Mouse (Mus musculus): ENCODE measurements around the gene Ankrd11. TPM values are rescaled to one million over a fixed set of nuclear protein-coding genes. Genes with fewer than 3 reads are reported as not detected.
A peak's percentile ranks its signal among the peaks of the same experiment; 100 is the strongest.

Gene Ankrd11
- polyA plus RNA-seq, 1 experiment from 2014 or later = 108 TPM

- Histone ChIP-seq H3K4me3 (replicated peaks) (no peak overlapping the region), H3K9me3 (no peaks in the 10 kb centered on the region), H3K27me3 (no peaks in the 10 kb centered on the region), H3K27ac (peak overlapping the region; percentile 13; the same call in 1 of the 2 replicates), H3K9ac (replicated peaks) (no peak overlapping the region), H3K36me3 (0 out of 2 replicates have a peak, but pooled peaks cover 2% of the 10 kb centered on the region), H3K4me2 (no peak overlapping the region), H3K4me1 (replicated peaks) (peaks cover 36% of the 10 kb centered on the region)
- WGBS = 67% methylated on average over 3 of the region's 3 CpGs
- no peak for ATAC-seq (ENCODE audit: insufficient number of reproducible peaks, insufficient read depth, low FRiP score, low TSS enrichment, low read depth)
Measured at GRCm38 (mm10) chr8:123005328-123005727, 36.7 kb downstream of the Ankrd11 start.

DNA sequence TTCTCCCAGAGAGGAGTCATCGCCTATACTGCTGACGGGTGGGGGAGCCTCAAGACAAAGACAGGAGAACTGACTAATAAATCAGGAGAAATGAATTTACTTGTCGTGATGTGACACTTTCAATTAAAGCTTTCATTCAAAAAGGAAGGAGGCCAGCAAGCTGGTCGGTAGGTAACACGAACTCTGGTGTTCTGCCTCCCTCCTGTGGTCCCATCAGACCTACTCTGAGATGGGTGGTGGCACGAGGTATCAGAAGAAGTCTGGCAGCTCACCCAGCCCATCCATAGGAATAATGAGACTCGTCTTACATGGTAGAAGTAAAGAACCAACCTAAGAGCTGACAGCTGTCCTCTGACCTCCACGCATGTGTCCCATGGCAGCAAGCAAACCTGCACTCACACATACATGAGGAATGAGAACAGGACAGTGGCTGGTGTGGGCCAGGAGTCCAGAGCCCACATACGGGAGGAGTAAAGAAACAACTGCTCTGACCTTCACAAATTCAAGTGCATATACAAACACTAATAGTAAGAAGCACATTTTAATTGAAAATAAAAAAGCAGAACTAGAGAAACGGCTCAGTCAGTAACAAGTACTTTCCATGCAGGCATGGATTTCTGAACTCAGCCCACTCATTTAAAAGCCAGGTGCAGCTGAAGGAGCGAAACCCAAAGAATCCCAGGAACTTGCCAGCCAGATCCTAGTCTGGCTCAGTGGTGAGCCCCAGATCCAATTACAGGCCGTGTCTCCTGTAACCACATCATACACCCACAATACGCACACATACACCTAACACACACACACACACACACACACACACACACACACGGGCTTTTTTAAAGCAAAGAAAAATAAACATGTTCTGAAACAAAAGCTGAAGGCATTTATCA is 37.8 kb downstream of the Ankrd11 start:
- 61% methylated on average over 14 of the region's 14 CpGs for WGBS

DNA sequence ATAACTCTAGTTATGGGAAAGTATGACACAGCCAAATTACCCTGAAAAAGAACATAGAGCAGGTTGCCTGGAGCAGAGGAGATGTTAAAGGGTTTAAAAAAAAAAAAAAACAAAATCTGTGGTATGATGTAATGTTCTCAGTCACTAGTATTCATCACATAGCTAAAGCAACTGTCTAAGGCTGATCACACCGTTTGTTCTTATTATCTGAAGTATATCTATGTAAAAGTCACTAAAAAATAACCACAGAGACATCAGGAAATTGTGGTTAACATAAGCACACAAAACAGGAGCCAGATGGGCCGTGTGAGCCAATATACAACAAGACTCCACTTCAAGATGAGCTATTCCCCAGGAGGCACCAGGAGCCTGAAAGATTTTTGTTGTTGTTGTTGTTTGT is 41.8 kb downstream of the Ankrd11 start:
- H3K9ac ChIP-seq (replicated peaks) = no peak overlapping the region
- 69% methylated on average over 2 of the region's 2 CpGs for WGBS
- no peak overlapping the region for H3K4me2 ChIP-seq
- no peak overlapping the region for H3K27ac ChIP-seq
- no peak overlapping the region for H3K4me3 ChIP-seq (replicated peaks)
- H3K27me3 ChIP-seq = no peaks in the 10 kb centered on the region
- H3K9me3 ChIP-seq = no peaks in the 10 kb centered on the region
- H3K4me1 ChIP-seq (replicated peaks) = peaks cover 15% of the 10 kb centered on the region
- no peak for ATAC-seq (ENCODE audit: insufficient number of reproducible peaks, insufficient read depth, low FRiP score, low TSS enrichment, low read depth)
- H3K36me3 ChIP-seq = no peaks in the 10 kb centered on the region

More for the DNA sequence above, 37.8 kb downstream of the Ankrd11 start:
- Histone ChIP-seq H3K4me3 (replicated peaks) (no peak overlapping the region), H3K36me3 (no peaks in the 10 kb centered on the region), H3K4me2 (no peak overlapping the region), H3K9ac (replicated peaks) (no peak overlapping the region; the same call in 1 of the 2 replicates), H3K27ac (peak overlapping the region; percentile 56; the same call in 1 of the 2 replicates), H3K27me3 (no peaks in the 10 kb centered on the region), H3K4me1 (replicated peaks) (peaks cover 36% of the 10 kb centered on the region), H3K9me3 (no peaks in the 10 kb centered on the region)
- ATAC-seq (ENCODE audit: insufficient number of reproducible peaks, insufficient read depth, low FRiP score, low TSS enrichment, low read depth) = no peak

DNA sequence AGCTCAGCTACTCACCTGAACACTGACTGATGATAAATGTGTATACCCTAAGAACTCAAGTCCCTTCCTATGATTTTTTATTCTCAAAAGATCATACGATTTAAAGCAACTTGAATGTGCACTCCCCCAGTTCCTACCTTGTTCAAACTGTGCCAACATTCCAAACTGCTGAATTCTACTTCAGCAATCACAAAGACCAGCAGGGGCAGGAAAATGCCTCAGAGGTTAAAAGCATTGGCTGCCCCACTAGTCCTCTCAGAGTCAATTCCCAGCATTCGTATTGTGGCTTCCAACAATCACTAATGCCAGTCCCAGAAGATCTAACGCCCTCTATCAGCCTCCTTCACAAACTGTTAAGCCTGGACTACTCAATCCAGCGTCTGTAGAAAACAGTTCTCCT is 44.1 kb downstream of the Ankrd11 start:
- no peak overlapping the region for H3K4me3 ChIP-seq (replicated peaks)
- H3K27me3 ChIP-seq = no peaks in the 10 kb centered on the region
- H3K36me3 ChIP-seq = no peaks in the 10 kb centered on the region
- no peaks in the 10 kb centered on the region for H3K9me3 ChIP-seq
- no peaks in the 10 kb centered on the region for H3K4me1 ChIP-seq (replicated peaks)
- WGBS = 81% methylated on average over 4 of the region's 4 CpGs
- H3K9ac ChIP-seq (replicated peaks) = no peak overlapping the region
- H3K27ac ChIP-seq = no peak overlapping the region
- no peak overlapping the region for H3K4me2 ChIP-seq
- no peak for ATAC-seq (ENCODE audit: insufficient number of reproducible peaks, insufficient read depth, low FRiP score, low TSS enrichment, low read depth)

GRCm38 (mm10) chr8:122993740-122994139 is 48.3 kb downstream of the Ankrd11 start:
- Histone ChIP-seq H3K9ac (replicated peaks) (no peak overlapping the region), H3K4me2 (no peak overlapping the region), H3K4me1 (replicated peaks) (0 out of 2 replicates have a peak, but pooled peaks cover 7% of the 10 kb centered on the region), H3K4me3 (replicated peaks) (no peak overlapping the region), H3K27ac (no peak overlapping the region), H3K9me3 (no peaks in the 10 kb centered on the region), H3K36me3 (no peaks in the 10 kb centered on the region), H3K27me3 (no peaks in the 10 kb centered on the region)
- ATAC-seq (ENCODE audit: insufficient number of reproducible peaks, insufficient read depth, low FRiP score, low TSS enrichment, low read depth) = no peak
- 85% methylated on average over 5 of the region's 5 CpGs for WGBS

DNA sequence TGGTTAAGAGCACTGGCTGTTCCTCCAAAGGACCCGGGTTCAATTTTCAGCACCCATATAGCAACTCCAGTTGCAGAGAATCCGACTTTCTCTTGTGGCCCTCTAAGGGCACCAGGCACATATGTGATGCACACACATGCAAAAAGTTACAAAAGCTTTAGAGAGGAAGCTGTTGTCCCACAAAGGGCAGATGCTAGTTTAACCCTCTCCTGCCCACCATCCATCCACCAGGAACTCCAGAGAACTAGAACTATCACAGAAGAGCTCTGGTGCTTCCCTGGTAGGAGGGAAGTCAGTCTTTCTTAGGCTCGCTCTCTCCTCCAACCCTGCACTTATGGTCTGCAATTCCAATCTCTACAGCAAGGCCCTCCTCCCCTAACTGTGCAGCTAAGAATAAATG is 49.0 kb downstream of the Ankrd11 start:
- no peak overlapping the region for H3K9ac ChIP-seq (replicated peaks)
- no peak overlapping the region for H3K4me3 ChIP-seq (replicated peaks)
- H3K9me3 ChIP-seq = no peaks in the 10 kb centered on the region
- 0 out of 2 replicates have a peak, but pooled peaks cover 7% of the 10 kb centered on the region for H3K4me1 ChIP-seq (replicated peaks)
- 81% methylated on average over 3 of the region's 3 CpGs for WGBS
- no peak overlapping the region for H3K27ac ChIP-seq
- no peaks in the 10 kb centered on the region for H3K27me3 ChIP-seq
- no peaks in the 10 kb centered on the region for H3K36me3 ChIP-seq
- no peak overlapping the region for H3K4me2 ChIP-seq
- ATAC-seq (ENCODE audit: insufficient number of reproducible peaks, insufficient read depth, low FRiP score, low TSS enrichment, low read depth) = no peak

- H3K4me2 ChIP-seq = no peak overlapping the region
- ATAC-seq (ENCODE audit: insufficient number of reproducible peaks, insufficient read depth, low FRiP score, low TSS enrichment, low read depth) = no peak
- WGBS = 61% methylated on average over 2 of the region's 2 CpGs
- H3K4me3 ChIP-seq (replicated peaks) = no peak overlapping the region
- no peaks in the 10 kb centered on the region for H3K9me3 ChIP-seq
- no peak overlapping the region for H3K27ac ChIP-seq
- peaks cover 9% of the 10 kb centered on the region; the same call in 1 of the 2 replicates for H3K4me1 ChIP-seq (replicated peaks)
- no peaks in the 10 kb centered on the region for H3K36me3 ChIP-seq
- no peaks in the 10 kb centered on the region for H3K27me3 ChIP-seq
- H3K9ac ChIP-seq (replicated peaks) = no peak overlapping the region
Measured at GRCm38 (mm10) chr8:122992296-122992695, 49.8 kb downstream of the Ankrd11 start.

DNA sequence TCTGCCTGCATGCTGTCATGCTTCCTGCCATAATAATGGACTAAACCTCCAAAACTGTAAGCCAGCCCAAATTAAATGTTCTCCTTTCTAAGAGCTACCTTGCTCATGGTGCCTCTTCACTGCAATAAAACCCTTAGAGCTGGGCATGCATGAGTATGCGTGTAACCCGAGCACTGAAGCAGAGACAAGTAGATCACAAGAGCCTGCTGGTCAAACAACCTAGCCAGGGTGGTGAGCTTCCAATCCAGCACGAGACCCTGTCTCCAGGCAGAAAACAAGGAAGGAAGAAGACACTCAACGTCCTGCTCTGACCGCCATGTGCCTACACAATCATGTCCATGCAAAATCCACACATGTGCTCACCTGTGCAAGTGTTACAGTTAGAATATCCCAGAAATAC is 50.7 kb downstream of the Ankrd11 start:
- WGBS = 86% methylated on average over 5 of the region's 5 CpGs
- ATAC-seq (ENCODE audit: insufficient number of reproducible peaks, insufficient read depth, low FRiP score, low TSS enrichment, low read depth) = no peak
- H3K27ac ChIP-seq = no peak overlapping the region
- peaks cover 10% of the 10 kb centered on the region for H3K4me1 ChIP-seq (replicated peaks)
- H3K4me3 ChIP-seq (replicated peaks) = no peak overlapping the region
- no peaks in the 10 kb centered on the region for H3K36me3 ChIP-seq
- H3K4me2 ChIP-seq = no peak overlapping the region
- H3K9me3 ChIP-seq = no peaks in the 10 kb centered on the region
- H3K9ac ChIP-seq (replicated peaks) = no peak overlapping the region
- no peaks in the 10 kb centered on the region for H3K27me3 ChIP-seq

GRCm38 (mm10) chr8:122989976-122990375 is 52.1 kb downstream of the Ankrd11 start:
- Histone ChIP-seq H3K4me3 (replicated peaks) (no peak overlapping the region), H3K4me2 (no peak overlapping the region), H3K27me3 (no peaks in the 10 kb centered on the region), H3K27ac (no peak overlapping the region), H3K4me1 (replicated peaks) (peaks cover 16% of the 10 kb centered on the region), H3K36me3 (no peaks in the 10 kb centered on the region), H3K9me3 (no peaks in the 10 kb centered on the region), H3K9ac (replicated peaks) (no peak overlapping the region)
- WGBS = 88% methylated on average over 2 of the region's 2 CpGs
- no peak for ATAC-seq (ENCODE audit: insufficient number of reproducible peaks, insufficient read depth, low FRiP score, low TSS enrichment, low read depth)

DNA sequence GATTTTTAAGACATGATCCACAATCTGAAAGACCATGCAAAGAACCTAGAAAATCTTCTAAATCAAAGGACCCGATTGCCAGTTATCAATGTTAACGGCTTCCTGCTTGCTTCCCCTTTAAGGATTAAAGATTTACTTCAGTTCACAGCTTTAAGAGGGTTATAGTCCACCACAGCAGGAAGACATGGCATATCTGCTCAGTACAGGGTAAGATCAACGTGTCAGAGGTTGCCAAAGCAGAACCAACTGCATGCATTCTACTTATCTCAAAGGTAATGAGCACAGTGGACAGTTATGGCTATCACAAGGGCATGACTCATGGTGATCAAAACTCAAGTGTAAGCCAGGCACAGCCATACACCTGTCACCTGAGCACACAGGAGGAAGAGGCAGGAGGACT is 53.1 kb downstream of the Ankrd11 start:
- no peaks in the 10 kb centered on the region for H3K36me3 ChIP-seq
- no peak overlapping the region for H3K9ac ChIP-seq (replicated peaks)
- H3K4me3 ChIP-seq (replicated peaks) = no peak overlapping the region
- no peaks in the 10 kb centered on the region for H3K27me3 ChIP-seq
- no peak for ATAC-seq (ENCODE audit: insufficient number of reproducible peaks, insufficient read depth, low FRiP score, low TSS enrichment, low read depth)
- H3K9me3 ChIP-seq = no peaks in the 10 kb centered on the region
- no peak overlapping the region for H3K27ac ChIP-seq
- H3K4me1 ChIP-seq (replicated peaks) = peaks cover 16% of the 10 kb centered on the region
- no peak overlapping the region for H3K4me2 ChIP-seq
- WGBS = 96% methylated on average over 3 of the region's 3 CpGs

DNA sequence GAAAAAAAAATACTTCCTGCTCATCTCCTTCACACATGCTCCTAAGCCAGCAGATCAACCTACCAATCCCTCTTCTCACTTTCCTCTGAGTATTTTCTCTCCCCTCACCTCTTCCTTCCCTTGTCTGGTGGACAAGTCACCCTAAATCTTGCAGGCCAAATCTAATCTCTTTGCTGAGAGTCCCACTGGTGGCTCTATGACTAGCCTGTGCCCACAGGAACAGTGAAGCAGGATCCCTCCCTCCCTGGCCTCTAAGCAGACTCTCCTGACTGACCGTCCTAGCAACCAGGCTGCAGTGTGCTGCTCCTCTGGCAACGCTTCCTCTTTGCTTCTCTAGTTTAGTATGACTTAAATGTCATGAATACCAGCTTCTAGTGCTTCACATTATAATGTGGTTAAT is 54.8 kb downstream of the Ankrd11 start:
- Histone ChIP-seq H3K27ac (no peak overlapping the region), H3K36me3 (no peaks in the 10 kb centered on the region), H3K4me2 (no peak overlapping the region), H3K4me1 (replicated peaks) (peaks cover 16% of the 10 kb centered on the region), H3K4me3 (replicated peaks) (no peak overlapping the region), H3K9ac (replicated peaks) (no peak overlapping the region), H3K27me3 (no peaks in the 10 kb centered on the region), H3K9me3 (no peaks in the 10 kb centered on the region)
- no peak for ATAC-seq (ENCODE audit: insufficient number of reproducible peaks, insufficient read depth, low FRiP score, low TSS enrichment, low read depth)
- 50% methylated on average over 2 of the region's 2 CpGs for WGBS
